Mouse (Mus musculus) hindbrain, embryonic 13.5 days (tissue): ENCODE measurements around the gene Nt5c. TPM values are rescaled to one million over a fixed set of nuclear protein-coding genes. Genes with fewer than 3 reads are reported as not detected.

ENCODE experiments used
- microRNA-seq: library from miRNA; unstranded; fragments of <30 nt; microRNA quantifications from one replicate; pipeline ENCODE4, GENCODE M21; 2016
- polyA plus RNA-seq: library from polyadenylated mRNA; unstranded; fragments of >200 nt; fragmentation: Nextera tagmentation; extraction: Ambion mirVana; gene quantifications from 2 replicates; pipeline ENCODE4 v1.2.1, GENCODE M21; 2015

The Nt5c gene
- polyA plus RNA-seq, 1 experiment from 2014 or later = 104 TPM

Small RNAs within 50 kb of the gene (microRNA-seq; reads per million reads assigned to microRNA genes)
- not detected for gene Mir3968

Other genes with a start within 250 kb of the Nt5c start
- gene Grin2c, start 224.6 kb downstream of the Nt5c start, polyA plus RNA-seq = 0.22 TPM in 2 replicates
- gene Fdxr, start 214.8 kb downstream of the Nt5c start, polyA plus RNA-seq = 18.1 and 20.8 TPM in 2 replicates
- gene Fads6, start 194.2 kb downstream of the Nt5c start, polyA plus RNA-seq = 0.73 and 0.79 TPM in 2 replicates
- not detected in 2 replicates for gene Otop2, start 184.7 kb downstream of the Nt5c start, polyA plus RNA-seq
- 0.06 and 0.14 TPM in 2 replicates for gene Ush1g, start 169.8 kb downstream of the Nt5c start, polyA plus RNA-seq
- gene Otop3, start 157.1 kb downstream of the Nt5c start, polyA plus RNA-seq = 1.00 and 1.1 TPM in 2 replicates
- 41.8 and 42.9 TPM in 2 replicates for gene Hid1, start 124.1 kb downstream of the Nt5c start, polyA plus RNA-seq
- gene Cdr2l, start 109.9 kb downstream of the Nt5c start, polyA plus RNA-seq = 22.4 and 23.2 TPM in 2 replicates
- 196 and 205 TPM in 2 replicates for gene Mrpl58, start 88.1 kb downstream of the Nt5c start, polyA plus RNA-seq
- 945 and 956 TPM in 2 replicates for gene Atp5h, start 71.9 kb downstream of the Nt5c start, polyA plus RNA-seq
- gene Kctd2, start 71.7 kb downstream of the Nt5c start, polyA plus RNA-seq = 17.7 and 22.2 TPM in 2 replicates
- not detected in 2 replicates for gene Trim80, start 51.3 kb downstream of the Nt5c start, polyA plus RNA-seq
- 0.19 TPM in 1 of 2 replicates, not detected in the other for gene Slc16a5, start 29.4 kb downstream of the Nt5c start, polyA plus RNA-seq
- gene Armc7, start 16.2 kb downstream of the Nt5c start, polyA plus RNA-seq = 16.9 and 18.0 TPM in 2 replicates
- gene Jpt1, start 22.5 kb upstream of the Nt5c start, polyA plus RNA-seq = 1,452 and 1,454 TPM in 2 replicates
- 1,174 and 1,182 TPM in 2 replicates for gene Sumo2, start 44.4 kb upstream of the Nt5c start, polyA plus RNA-seq
- gene Nup85, start 72.6 kb upstream of the Nt5c start, polyA plus RNA-seq = 109 and 110 TPM in 2 replicates
- 76.0 and 81.3 TPM in 2 replicates for gene Mrps7, start 112.1 kb upstream of the Nt5c start, polyA plus RNA-seq
- 33.6 and 35.6 TPM in 2 replicates for gene Gga3, start 112.2 kb upstream of the Nt5c start, polyA plus RNA-seq
- 11.3 and 11.5 TPM in 2 replicates for gene Mif4gd, start 121.1 kb upstream of the Nt5c start, polyA plus RNA-seq
- 35.6 and 41.1 TPM in 2 replicates for gene Slc25a19, start 136.4 kb upstream of the Nt5c start, polyA plus RNA-seq
- gene Grb2, start 216.7 kb upstream of the Nt5c start, polyA plus RNA-seq = 184 and 196 TPM in 2 replicates